Mouse (Mus musculus) adrenal gland, postnatal 14 days (tissue): Measurements from ENCODE around the gene Krtap16-3. TPM values are rescaled to one million over a fixed set of nuclear protein-coding genes. Genes with fewer than 3 reads are reported as not detected.

Experiments
- DNase-seq: peaks from one replicate; pipeline ENCODE4 v3.0.0; 2021; ENCODE audit warnings: mixed read lengths
- long read RNA-seq, 2 experiments: library from polyadenylated mRNA; stranded (forward); transcript quantifications; one replicate each; pipeline ENCODE4 v2.0.0; 2021
- total RNA-seq: library from RNA; stranded (reverse); gene quantifications from 2 replicates; pipeline ENCODE4 v1.2.3, GENCODE M21; 2021

The Krtap16-3 gene
- not detected in 2 replicates for total RNA-seq
- long read RNA-seq, experiment 1, result 0 reads
- long read RNA-seq, experiment 2, result 0 reads

DNA sequence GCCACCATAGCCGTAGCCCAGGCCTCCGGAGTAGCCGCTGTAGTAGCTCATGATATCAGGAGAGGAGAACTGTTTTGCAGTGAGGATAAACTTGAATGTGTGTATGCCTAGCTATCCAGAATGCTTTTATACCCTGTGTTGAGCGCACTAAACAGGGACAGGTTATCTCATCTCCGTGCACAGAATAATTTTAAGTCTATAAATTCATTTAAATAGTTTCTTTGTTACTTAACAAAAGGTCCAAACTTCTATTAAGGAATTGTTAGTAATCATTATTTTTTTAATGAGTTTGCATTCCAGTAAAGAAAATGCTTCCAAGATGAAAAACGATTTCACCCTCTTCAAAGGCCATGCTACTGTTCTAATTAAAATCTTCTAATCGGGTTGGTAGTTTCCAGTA lies at the start of gene Krtap16-3:
Gene Krtap16-3, minus strand, starts transcription at position 101 of the 400 bp plus-strand sequence.
- no peak for DNase-seq

DNA sequence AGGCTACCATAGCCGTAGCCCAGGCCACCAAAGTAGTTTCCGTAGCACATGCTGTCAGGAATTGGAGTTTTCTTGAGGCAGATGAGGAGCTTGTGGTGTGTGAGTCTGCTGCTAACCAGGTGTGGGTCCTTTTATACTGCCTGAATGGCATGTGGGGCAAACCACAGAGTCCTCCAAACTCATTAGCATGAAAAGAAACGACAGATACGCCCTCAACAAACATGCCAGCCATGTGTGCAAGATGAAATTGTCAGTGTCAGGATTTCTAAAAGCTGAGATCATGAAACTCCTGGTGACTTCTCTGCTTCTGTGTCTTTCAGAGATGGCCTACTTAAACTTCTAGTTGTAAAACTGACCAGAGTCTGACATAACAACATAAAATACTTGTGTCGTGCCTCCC lies 48.0 kb upstream of the Krtap16-3 start, which contains the start of gene Krtap22-2:
Gene Krtap22-2, minus strand, starts transcription at position 101 of the 400 bp plus-strand sequence.
- no peak for DNase-seq

DNA sequence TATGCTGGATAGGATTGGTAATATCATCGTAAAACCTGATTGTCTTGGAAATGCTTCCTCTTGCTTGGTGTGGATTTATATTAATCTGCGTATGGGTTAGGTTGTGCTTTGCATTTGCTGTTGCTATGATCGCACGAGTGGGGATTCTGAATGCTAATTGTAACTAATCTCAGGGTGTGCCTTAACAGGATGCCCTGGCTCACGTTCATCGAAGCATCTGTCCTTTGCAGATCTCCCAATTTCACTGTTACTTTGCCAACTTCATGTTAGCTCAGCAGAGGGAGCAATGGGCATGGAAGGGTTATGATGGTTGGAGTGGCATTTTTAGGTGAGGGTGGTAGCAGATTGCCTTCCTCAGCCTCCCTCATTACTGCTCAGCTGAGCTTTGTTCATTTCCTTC lies 21.6 kb downstream of the Krtap16-3 start:
- DNase-seq, result no peak

DNA sequence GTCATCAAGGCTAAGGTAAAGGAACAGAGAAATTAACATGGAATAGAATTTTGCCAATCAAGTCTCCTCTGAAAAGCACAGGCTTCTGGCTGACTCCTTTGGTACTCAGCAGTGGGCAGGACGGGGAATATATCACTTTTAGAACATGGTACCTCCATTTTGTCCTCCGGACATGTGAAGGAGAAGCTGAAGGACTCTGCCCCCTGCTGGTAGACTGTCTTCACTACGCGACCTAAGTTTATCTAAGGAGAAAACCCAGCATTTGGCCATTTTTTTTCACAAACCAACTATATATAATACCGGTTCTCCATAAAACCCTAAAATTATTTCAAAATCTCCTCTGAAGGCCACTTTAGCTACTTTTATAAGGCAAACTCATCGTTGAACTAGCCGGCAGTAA lies 24.4 kb downstream of the Krtap16-3 start:
- peak; percentile 5 for DNase-seq

DNA sequence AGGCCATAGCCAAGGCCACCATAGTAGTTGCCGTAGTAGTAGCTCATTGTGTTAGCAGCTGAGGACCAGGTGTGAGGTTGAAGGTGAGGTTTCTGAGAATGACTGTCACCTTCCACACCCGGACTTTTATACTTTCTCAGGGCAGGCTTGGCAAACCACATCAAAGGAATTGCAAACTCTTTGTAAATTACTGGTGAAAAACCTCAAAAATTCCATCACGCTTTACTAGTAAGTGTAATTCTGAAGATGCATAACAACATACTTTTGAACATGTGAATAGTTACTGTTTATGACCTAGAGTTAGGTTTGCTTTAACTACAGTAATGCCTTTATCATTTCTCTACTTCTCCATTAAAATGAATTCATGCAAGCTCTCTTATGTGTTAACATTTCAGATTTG lies 30.5 kb downstream of the Krtap16-3 start, which contains the start of gene Krtap19-9b:
Gene Krtap19-9b, minus strand, starts transcription at position 101 of the 400 bp plus-strand sequence.
- DNase-seq, result no peak

Other genes starting within 250 kb of the Krtap16-3 start
- not detected in 2 replicates for gene Krtap13-1, start 234.0 kb downstream of the Krtap16-3 start, total RNA-seq
- not detected in 2 replicates for gene Krtap13, start 211.2 kb downstream of the Krtap16-3 start, total RNA-seq
- not detected in 2 replicates for gene 2310034C09Rik, start 204.0 kb downstream of the Krtap16-3 start, total RNA-seq
- gene 2310057N15Rik, start 188.7 kb downstream of the Krtap16-3 start, total RNA-seq, result not detected in 2 replicates
- not detected in 2 replicates for gene Gm5965, start 185.0 kb downstream of the Krtap16-3 start, total RNA-seq
- gene Gm20741, start 150.7 kb downstream of the Krtap16-3 start, total RNA-seq, result not detected in 2 replicates
- gene Krtap15, start 142.7 kb downstream of the Krtap16-3 start, total RNA-seq, result not detected in 2 replicates
- gene Krtap14, start 136.7 kb downstream of the Krtap16-3 start, total RNA-seq, result not detected in 2 replicates
- not detected in 2 replicates for gene Krtap19-1, start 93.5 kb downstream of the Krtap16-3 start, total RNA-seq
- gene Krtap19-2, start 88.6 kb downstream of the Krtap16-3 start, total RNA-seq, result not detected in 2 replicates
- gene Krtap19-3, start 84.8 kb downstream of the Krtap16-3 start, total RNA-seq, result not detected in 2 replicates
- not detected in 2 replicates for gene Krtap19-4, start 77.8 kb downstream of the Krtap16-3 start, total RNA-seq
- gene Krtap19-5, start 66.4 kb downstream of the Krtap16-3 start, total RNA-seq, result not detected in 2 replicates
- not detected in 2 replicates for gene Krtap19-9b, start 30.6 kb downstream of the Krtap16-3 start, total RNA-seq
- gene Krtap22-2, start 47.9 kb upstream of the Krtap16-3 start, total RNA-seq, result not detected in 2 replicates
- not detected in 2 replicates for gene Gm10229, start 52.4 kb upstream of the Krtap16-3 start, total RNA-seq
- gene Krtap6-1, start 68.8 kb upstream of the Krtap16-3 start, total RNA-seq, result not detected in 2 replicates
- not detected in 2 replicates for gene Gm10228, start 78.6 kb upstream of the Krtap16-3 start, total RNA-seq
- not detected in 2 replicates for gene Krtap6-5, start 85.0 kb upstream of the Krtap16-3 start, total RNA-seq
- not detected in 2 replicates for gene 1110025L11Rik, start 101.1 kb upstream of the Krtap16-3 start, total RNA-seq
- not detected in 2 replicates for gene Krtap6-3, start 121.1 kb upstream of the Krtap16-3 start, total RNA-seq
- gene Gm6358, start 178.0 kb upstream of the Krtap16-3 start, total RNA-seq, result not detected in 2 replicates
- not detected in 2 replicates for gene Gm10061, start 188.2 kb upstream of the Krtap16-3 start, total RNA-seq
- gene Gm9789, start 195.1 kb upstream of the Krtap16-3 start, total RNA-seq, result not detected in 2 replicates
- not detected in 2 replicates for gene Gm7735, start 206.6 kb upstream of the Krtap16-3 start, total RNA-seq
- not detected in 2 replicates for gene 1110057P08Rik, start 211.9 kb upstream of the Krtap16-3 start, total RNA-seq
- not detected in 2 replicates for gene Krtap20-2, start 243.0 kb upstream of the Krtap16-3 start, total RNA-seq